Mouse (Mus musculus) heart, postnatal 25 days (tissue): Measurements from ENCODE around the gene Enkd1. TPM values are rescaled to one million over a fixed set of nuclear protein-coding genes. Genes with fewer than 3 reads are reported as not detected.

Experiments
- DNase-seq: peaks from one replicate; pipeline ENCODE4 v3.0.0; 2022; ENCODE audit warnings: low spot score
- intact Hi-C: fragments of 180-260 bp; cut with DNase I; formaldehyde crosslinking; loops from one replicate; pipeline ENCODE4 v1.15.1; 2025
- total RNA-seq, 2 experiments: library from RNA; stranded (reverse); gene quantifications; 2 replicates each; pipeline ENCODE4 v1.2.3; 2021

The Enkd1 gene
- 1 to 10 TPM; 2.0 to 2.4 TPM for total RNA-seq

GRCm38 (mm10) chr8:105707498-105708403, at the start of gene Enkd1, which contains the start of gene 4933405L10Rik:
Gene Enkd1 (minus strand): TSS chr8:105708210.
Gene 4933405L10Rik (plus strand): TSS chr8:105707655.
- DNase-seq: peak; percentile 60
- intact Hi-C loops: no loop called here

GRCm38 (mm10) chr8:105754688-105755087, 46.7 kb upstream of the Enkd1 start:
- no peak for DNase-seq
- intact Hi-C loops: loop anchor here (5.0 kb wide), 2 partner anchors 42 to 73 kb away; partner anchors contain the start of genes Ranbp10 and Tsnaxip1

GRCm38 (mm10) chr8:105753916-105754315, 45.9 kb upstream of the Enkd1 start:
- intact Hi-C loops: no loop called here
- DNase-seq: no peak

GRCm38 (mm10) chr8:105750606-105751005, 42.6 kb upstream of the Enkd1 start:
- intact Hi-C loops: no loop called here
- peak; percentile 15 for DNase-seq

- DNase-seq: no peak
- intact Hi-C loops: no loop called here
These were observed 35.3 kb upstream of the Enkd1 start for GRCm38 (mm10) chr8:105743301-105743700.

- DNase-seq: no peak
- intact Hi-C loops: no loop called here
These were observed 31.2 kb upstream of the Enkd1 start for GRCm38 (mm10) chr8:105739216-105739615.

- DNase-seq: no peak
- intact Hi-C loops: no loop called here
These were observed 24.2 kb upstream of the Enkd1 start for GRCm38 (mm10) chr8:105732186-105732585.

- intact Hi-C loops: loop anchor here (5.0 kb wide), 1 partner anchor 45 kb away; no protein-coding TSS in a partner anchor
- peak; percentile 65 for DNase-seq
These were observed 19.6 kb upstream of the Enkd1 start for GRCm38 (mm10) chr8:105727397-105728124.

GRCm38 (mm10) chr8:105725726-105726125, 17.7 kb upstream of the Enkd1 start:
- DNase-seq: no peak
- intact Hi-C loops: loop anchor here (5.0 kb wide), 1 partner anchor 47 kb away; no protein-coding TSS in a partner anchor

- no peak for DNase-seq
- intact Hi-C loops: no loop called here
These were observed 14.9 kb upstream of the Enkd1 start for GRCm38 (mm10) chr8:105722861-105723260.

GRCm38 (mm10) chr8:105719637-105720036, 11.6 kb upstream of the Enkd1 start:
- DNase-seq: no peak
- intact Hi-C loops: no loop called here

GRCm38 (mm10) chr8:105716302-105716945, 8.4 kb upstream of the Enkd1 start:
- DNase-seq: no peak
- intact Hi-C loops: no loop called here

GRCm38 (mm10) chr8:105715042-105715441, 7.0 kb upstream of the Enkd1 start:
- DNase-seq: no peak
- intact Hi-C loops: no loop called here

- intact Hi-C loops: loop anchor here (1.0 to 5.0 kb wide), 5 partner anchors 43 to 308 kb away; partner anchors contain the start of genes Gfod2, Ranbp10 and Tsnaxip1
- DNase-seq: peak; percentile 62
These were observed 6.1 kb upstream of the Enkd1 start for GRCm38 (mm10) chr8:105714139-105714538.

- DNase-seq: no peak
- intact Hi-C loops: loop anchor here (5.0 kb wide), 3 partner anchors 45 to 310 kb away; partner anchors contain the start of genes Gfod2, Ranbp10 and Tsnaxip1
These were observed 4.3 kb upstream of the Enkd1 start for GRCm38 (mm10) chr8:105712286-105712685.

- intact Hi-C loops: no loop called here
- DNase-seq: no peak
These were observed 1.3 kb upstream of the Enkd1 start for GRCm38 (mm10) chr8:105709317-105709716.

GRCm38 (mm10) chr8:105708675-105709074, 665 bp upstream of the Enkd1 start:
- no peak for DNase-seq
- intact Hi-C loops: no loop called here

GRCm38 (mm10) chr8:105706426-105706825, 1.6 kb downstream of the Enkd1 start:
- DNase-seq: no peak
- intact Hi-C loops: no loop called here

GRCm38 (mm10) chr8:105704955-105705354, 3.1 kb downstream of the Enkd1 start:
- intact Hi-C loops: no loop called here
- DNase-seq: no peak
